Mouse (Mus musculus) lung, adult 2 months (tissue): ENCODE measurements around the gene Cog5.

Source experiments
- CTCF ChIP-seq: fragments of 200-500 bp; IDR thresholded peaks from 2 replicates; pipeline ENCODE4 v1.5.1; 2011; ENCODE audit warnings: mild to moderate bottlenecking, low read length, control low read depth; ENCODE audit not compliant: insufficient read depth
- POLR2A ChIP-seq: fragments of 200-500 bp; IDR thresholded peaks from 2 replicates; pipeline ENCODE4 v1.6.1; 2011; ENCODE audit warnings: low read depth, mild to moderate bottlenecking, control low read depth, low read length, borderline replicate concordance; ENCODE audit errors: extremely low read depth

- TF ChIP-seq POLR2A (no peak), CTCF (no peak)
These were observed 242.3 kb downstream of the Cog5 start for GRCm38 (mm10) chr12:31896986-31897385.
